Mouse (Mus musculus): Measurements from ENCODE around the gene Oas3. TPM values are rescaled to one million over a fixed set of nuclear protein-coding genes. Genes with fewer than 3 reads are reported as not detected.

Oas3 gene
- polyA plus RNA-seq, 1 experiment, result 28.1 TPM

DNA sequence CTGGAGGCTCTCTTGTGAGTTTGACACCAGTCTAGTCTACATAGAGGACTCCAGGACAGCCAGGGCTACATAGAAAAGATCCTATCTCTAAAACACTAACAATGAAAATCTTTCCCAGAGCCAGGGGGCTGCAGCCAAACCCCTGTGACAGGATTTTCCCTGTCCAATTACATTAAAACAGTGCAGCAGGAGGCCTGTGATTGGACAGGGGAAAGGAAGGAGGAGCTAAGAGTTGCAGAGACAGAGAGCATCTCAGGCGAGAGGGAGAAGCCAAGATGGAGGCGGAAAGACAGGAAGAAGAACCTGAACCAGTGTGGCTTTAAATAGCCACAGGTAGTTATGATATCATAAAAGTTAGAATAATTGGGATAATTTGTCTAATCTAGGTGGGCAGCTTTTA is 5.0 kb upstream of the Oas3 start:
- H3K27me3 ChIP-seq (ENCODE audit: control insufficient read depth, insufficient read depth, low read length), result no peaks in the 10 kb centered on the region
- no peak overlapping the region for H3K27ac ChIP-seq (ENCODE audit: control insufficient read depth, insufficient read depth, low read length)
- peaks cover 31% of the 10 kb centered on the region for H3K4me1 ChIP-seq (replicated peaks; ENCODE audit: control insufficient read depth, insufficient read depth, low read length)
- H3K4me3 ChIP-seq (ENCODE audit: control insufficient read depth, insufficient read depth, low read length), result no peak overlapping the region
- H3K36me3 ChIP-seq (ENCODE audit: control insufficient read depth, insufficient read depth, low read length), result no peaks in the 10 kb centered on the region
- 88% methylated on average over 2 of the region's 2 CpGs for WGBS
- DNase-seq, result no peak
- TF ChIP-seq CTCF (IDR thresholded peaks at IDR 0.05; ENCODE audit: borderline replicate concordance, control insufficient read depth, extremely low read depth, insufficient read depth, low read length, poor library complexity) (no peak), POLR2A (IDR thresholded peaks at IDR 0.05; ENCODE audit: control insufficient read depth, extremely low read depth, insufficient read depth, low read length, poor library complexity) (no peak)

DNA sequence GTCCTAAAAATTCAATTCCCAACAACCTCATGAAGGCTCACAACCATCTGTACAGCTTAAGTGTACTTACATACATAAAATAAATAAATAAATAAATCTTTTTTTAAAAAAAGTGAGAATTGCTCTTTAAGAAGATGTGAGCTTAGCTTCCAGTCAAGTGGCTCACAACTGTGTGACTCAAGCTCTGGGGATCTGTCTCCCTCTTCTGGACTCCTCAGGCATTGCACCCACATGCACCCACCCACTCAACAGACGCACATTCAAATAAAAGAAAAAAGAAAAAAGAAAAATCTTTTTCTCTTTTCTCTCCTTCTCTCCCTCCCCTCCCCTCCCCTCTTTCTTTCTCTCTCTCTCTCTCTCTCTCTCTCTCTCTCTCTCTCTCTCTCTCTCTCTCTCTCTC is 4.2 kb upstream of the Oas3 start:
- Histone ChIP-seq H3K36me3 (ENCODE audit: control insufficient read depth, insufficient read depth, low read length) (no peaks in the 10 kb centered on the region), H3K27ac (ENCODE audit: control insufficient read depth, insufficient read depth, low read length) (no peak overlapping the region), H3K27me3 (ENCODE audit: control insufficient read depth, insufficient read depth, low read length) (no peaks in the 10 kb centered on the region), H3K4me1 (replicated peaks; ENCODE audit: control insufficient read depth, insufficient read depth, low read length) (peaks cover 33% of the 10 kb centered on the region), H3K4me3 (ENCODE audit: control insufficient read depth, insufficient read depth, low read length) (no peak overlapping the region)
- DNase-seq, result no peak
- 86% methylated on average over 1 of the region's 1 CpGs for WGBS
- TF ChIP-seq POLR2A (IDR thresholded peaks at IDR 0.05; ENCODE audit: control insufficient read depth, extremely low read depth, insufficient read depth, low read length, poor library complexity) (no peak), CTCF (IDR thresholded peaks at IDR 0.05; ENCODE audit: borderline replicate concordance, control insufficient read depth, extremely low read depth, insufficient read depth, low read length, poor library complexity) (no peak)

- Histone ChIP-seq H3K27ac (ENCODE audit: control insufficient read depth, insufficient read depth, low read length) (no peak overlapping the region), H3K4me1 (replicated peaks; ENCODE audit: control insufficient read depth, insufficient read depth, low read length) (peaks cover 49% of the 10 kb centered on the region), H3K4me3 (ENCODE audit: control insufficient read depth, insufficient read depth, low read length) (no peak overlapping the region), H3K36me3 (ENCODE audit: control insufficient read depth, insufficient read depth, low read length) (no peaks in the 10 kb centered on the region), H3K27me3 (ENCODE audit: control insufficient read depth, insufficient read depth, low read length) (no peaks in the 10 kb centered on the region)
- 25% methylated on average over 3 of the region's 3 CpGs for WGBS
- no peak for TF ChIP-seq POLR2A (IDR thresholded peaks at IDR 0.05; ENCODE audit: control insufficient read depth, extremely low read depth, insufficient read depth, low read length, poor library complexity)
- TF ChIP-seq CTCF (IDR thresholded peaks at IDR 0.05; ENCODE audit: borderline replicate concordance, control insufficient read depth, extremely low read depth, insufficient read depth, low read length, poor library complexity), result no peak
- DNase-seq, result no peak
Measured at GRCm38 (mm10) chr5:120779922-120780321, 2.5 kb upstream of the Oas3 start.

- H3K27ac ChIP-seq (ENCODE audit: control insufficient read depth, insufficient read depth, low read length), result no peak overlapping the region
- WGBS, result 10% methylated on average over 2 of the region's 2 CpGs
- no peak overlapping the region for H3K4me3 ChIP-seq (ENCODE audit: control insufficient read depth, insufficient read depth, low read length)
Measured at GRCm38 (mm10) chr5:120778941-120779340, 1.5 kb upstream of the Oas3 start.

GRCm38 (mm10) chr5:120776801-120777200 is 660 bp downstream of the Oas3 start:
- Histone ChIP-seq H3K4me1 (replicated peaks; ENCODE audit: control insufficient read depth, insufficient read depth, low read length) (peaks cover 52% of the 10 kb centered on the region), H3K27me3 (ENCODE audit: control insufficient read depth, insufficient read depth, low read length) (no peaks in the 10 kb centered on the region), H3K36me3 (ENCODE audit: control insufficient read depth, insufficient read depth, low read length) (no peaks in the 10 kb centered on the region), H3K4me3 (ENCODE audit: control insufficient read depth, insufficient read depth, low read length) (peak overlapping the region; percentile 58), H3K27ac (ENCODE audit: control insufficient read depth, insufficient read depth, low read length) (peak overlapping the region; percentile 39; the same call in 1 of the 2 replicates)
- 77% methylated on average over 5 of the region's 5 CpGs for WGBS
- TF ChIP-seq POLR2A (IDR thresholded peaks at IDR 0.05; ENCODE audit: control insufficient read depth, extremely low read depth, insufficient read depth, low read length, poor library complexity), result no peak
- no peak for TF ChIP-seq CTCF (IDR thresholded peaks at IDR 0.05; ENCODE audit: borderline replicate concordance, control insufficient read depth, extremely low read depth, insufficient read depth, low read length, poor library complexity)
- DNase-seq, result no peak

More at GRCm38 (mm10) chr5:120778941-120779340, 1.5 kb upstream of the Oas3 start:
- H3K36me3 ChIP-seq (ENCODE audit: control insufficient read depth, insufficient read depth, low read length), result no peaks in the 10 kb centered on the region
- no peaks in the 10 kb centered on the region for H3K27me3 ChIP-seq (ENCODE audit: control insufficient read depth, insufficient read depth, low read length)
- DNase-seq, result peak; percentile 26
- peaks cover 52% of the 10 kb centered on the region for H3K4me1 ChIP-seq (replicated peaks; ENCODE audit: control insufficient read depth, insufficient read depth, low read length)
- TF ChIP-seq CTCF (IDR thresholded peaks at IDR 0.05; ENCODE audit: borderline replicate concordance, control insufficient read depth, extremely low read depth, insufficient read depth, low read length, poor library complexity), result no peak
- TF ChIP-seq POLR2A (IDR thresholded peaks at IDR 0.05; ENCODE audit: control insufficient read depth, extremely low read depth, insufficient read depth, low read length, poor library complexity), result no peak

DNA sequence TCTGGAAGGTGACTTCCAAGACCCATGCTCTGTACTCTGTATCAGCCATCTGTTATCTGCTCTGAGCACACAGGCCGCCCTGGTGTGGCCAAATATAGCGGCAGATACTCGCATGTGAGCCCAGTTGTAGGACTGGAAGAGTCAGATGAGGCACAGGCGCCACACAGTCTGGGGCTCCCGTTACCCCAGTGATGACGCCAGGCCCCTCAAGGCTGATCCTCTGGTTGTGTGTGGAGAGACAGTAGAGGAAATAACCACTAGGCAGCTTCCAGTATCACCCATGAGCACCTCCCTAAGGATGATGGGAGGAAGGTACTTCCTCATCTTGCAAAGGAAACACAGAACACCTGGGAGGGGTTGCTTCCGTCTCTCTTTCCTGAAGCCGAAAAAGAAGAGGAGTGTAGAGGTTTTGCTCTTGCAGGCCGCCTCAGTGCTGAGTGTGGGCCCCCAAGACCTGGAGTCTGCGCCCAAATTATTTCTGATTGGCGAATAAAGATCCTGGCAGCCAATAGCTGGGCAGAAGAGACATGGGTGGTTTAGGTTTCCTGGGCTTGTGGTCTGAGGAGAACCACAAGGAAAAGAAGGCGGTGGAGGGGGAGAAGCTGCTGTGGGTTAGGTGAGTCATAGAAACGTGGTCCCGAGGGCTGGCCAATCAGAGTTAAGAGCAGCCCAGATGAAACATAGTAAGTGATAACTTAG is 2.0 kb downstream of the Oas3 start:
- H3K4me1 ChIP-seq (replicated peaks; ENCODE audit: control insufficient read depth, insufficient read depth, low read length), result peaks cover 52% of the 10 kb centered on the region
- peak; percentile 77 for DNase-seq
- TF ChIP-seq POLR2A (IDR thresholded peaks at IDR 0.05; ENCODE audit: control insufficient read depth, extremely low read depth, insufficient read depth, low read length, poor library complexity), result 0 out of 2 replicates have a peak, but pooled peaks have one; percentile 24
- no peak for TF ChIP-seq CTCF (IDR thresholded peaks at IDR 0.05; ENCODE audit: borderline replicate concordance, control insufficient read depth, extremely low read depth, insufficient read depth, low read length, poor library complexity)

More for the DNA sequence above, 2.0 kb downstream of the Oas3 start:
- Histone ChIP-seq H3K27ac (ENCODE audit: control insufficient read depth, insufficient read depth, low read length) (peak overlapping the region; percentile 85), H3K4me3 (ENCODE audit: control insufficient read depth, insufficient read depth, low read length) (peak overlapping the region; percentile 20), H3K36me3 (ENCODE audit: control insufficient read depth, insufficient read depth, low read length) (no peaks in the 10 kb centered on the region), H3K27me3 (ENCODE audit: control insufficient read depth, insufficient read depth, low read length) (no peaks in the 10 kb centered on the region)
- 3% methylated on average over 14 of the region's 14 CpGs for WGBS

Measured in thymus, adult 2 months (tissue).